Mouse (Mus musculus): Measurements from ENCODE around the gene Smu1. TPM values are rescaled to one million over a fixed set of nuclear protein-coding genes. Genes with fewer than 3 reads are reported as not detected.
"Not testable (repeated sequence)": the region's sequence is repeated elsewhere in the genome, so short reads cannot be mapped to it uniquely, and the experiment has no call there.

Smu1 gene
- 135 to 185 TPM (median 161 TPM) in 3 replicates for total RNA-seq (2017)

GRCm38 (mm10) chr4:40757780-40758420 is at the start of gene Smu1:
Smu1 (minus strand) TSS chr4:40757923.
- peak; percentile 95 for ATAC-seq (replicated peaks; ENCODE audit: insufficient number of reproducible peaks, low FRiP score, low TSS enrichment, poor library complexity, severe bottlenecking)

DNA sequence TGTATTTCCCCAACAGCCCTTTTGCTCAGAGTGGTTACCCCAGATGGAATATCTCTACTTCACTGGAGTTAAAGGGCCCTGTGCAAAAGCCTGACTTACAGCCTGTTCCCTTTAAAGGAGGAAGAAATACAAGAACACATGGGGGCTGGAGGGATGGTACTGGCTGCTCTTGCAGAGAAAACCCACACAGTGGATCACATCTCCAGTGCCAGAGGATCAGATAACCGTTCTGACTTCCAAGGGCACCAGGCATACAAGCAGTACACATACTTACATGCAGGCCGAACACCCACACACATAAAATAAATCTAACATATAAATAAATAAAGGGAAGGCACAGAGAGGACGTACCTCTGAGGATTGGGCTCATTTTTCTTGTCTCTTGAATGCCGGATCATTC is 49.7 kb upstream of the Smu1 start:
- no peak for ATAC-seq (replicated peaks; ENCODE audit: insufficient number of reproducible peaks, low FRiP score, low TSS enrichment, poor library complexity, severe bottlenecking)

DNA sequence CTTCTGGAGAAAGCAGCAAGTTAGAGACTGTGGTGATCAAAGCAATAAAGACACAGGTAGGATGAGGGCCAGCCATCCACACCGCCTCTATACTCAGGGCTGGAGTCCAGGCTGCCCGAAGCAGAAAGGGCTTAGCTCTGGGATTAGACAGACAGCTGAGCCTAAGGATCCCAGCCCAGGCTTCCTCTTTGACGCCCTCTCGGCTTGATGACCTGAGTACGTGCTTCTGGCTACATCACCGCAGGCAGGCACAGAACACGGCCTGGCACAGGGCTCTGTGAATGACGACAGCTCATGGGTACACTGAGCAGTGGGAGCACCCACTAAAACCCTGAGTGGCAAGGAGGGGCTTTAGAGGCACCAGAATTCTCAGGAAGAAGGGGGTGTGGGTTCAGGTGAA is 47.7 kb upstream of the Smu1 start:
- no peak for ATAC-seq (replicated peaks; ENCODE audit: insufficient number of reproducible peaks, low FRiP score, low TSS enrichment, poor library complexity, severe bottlenecking)

GRCm38 (mm10) chr4:40802787-40803186 is 45.1 kb upstream of the Smu1 start:
- no peak for ATAC-seq (replicated peaks; ENCODE audit: insufficient number of reproducible peaks, low FRiP score, low TSS enrichment, poor library complexity, severe bottlenecking)

DNA sequence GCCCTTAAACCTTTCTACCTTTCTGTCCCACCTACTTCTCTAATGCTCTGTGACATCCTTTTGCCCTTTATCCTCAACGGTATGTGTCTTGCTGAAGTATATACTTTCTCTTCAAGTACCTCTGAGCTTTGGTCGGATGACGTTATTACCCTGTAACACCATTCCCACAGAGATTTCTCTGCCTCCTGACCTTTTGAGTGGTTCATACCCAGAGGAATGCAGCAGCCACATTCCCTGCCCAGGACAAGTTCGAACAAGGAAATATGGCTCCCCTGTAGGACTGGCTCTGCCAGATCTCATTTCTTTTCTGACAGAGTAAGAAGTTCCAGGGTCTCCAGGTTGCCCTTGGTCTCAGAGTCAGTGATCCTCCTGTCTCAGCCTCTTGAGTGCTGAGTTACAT is 44.2 kb upstream of the Smu1 start:
- ATAC-seq (replicated peaks; ENCODE audit: insufficient number of reproducible peaks, low FRiP score, low TSS enrichment, poor library complexity, severe bottlenecking), result no peak

- no peak for ATAC-seq (replicated peaks; ENCODE audit: insufficient number of reproducible peaks, low FRiP score, low TSS enrichment, poor library complexity, severe bottlenecking)
Observed at GRCm38 (mm10) chr4:40800873-40801272, 43.1 kb upstream of the Smu1 start.

DNA sequence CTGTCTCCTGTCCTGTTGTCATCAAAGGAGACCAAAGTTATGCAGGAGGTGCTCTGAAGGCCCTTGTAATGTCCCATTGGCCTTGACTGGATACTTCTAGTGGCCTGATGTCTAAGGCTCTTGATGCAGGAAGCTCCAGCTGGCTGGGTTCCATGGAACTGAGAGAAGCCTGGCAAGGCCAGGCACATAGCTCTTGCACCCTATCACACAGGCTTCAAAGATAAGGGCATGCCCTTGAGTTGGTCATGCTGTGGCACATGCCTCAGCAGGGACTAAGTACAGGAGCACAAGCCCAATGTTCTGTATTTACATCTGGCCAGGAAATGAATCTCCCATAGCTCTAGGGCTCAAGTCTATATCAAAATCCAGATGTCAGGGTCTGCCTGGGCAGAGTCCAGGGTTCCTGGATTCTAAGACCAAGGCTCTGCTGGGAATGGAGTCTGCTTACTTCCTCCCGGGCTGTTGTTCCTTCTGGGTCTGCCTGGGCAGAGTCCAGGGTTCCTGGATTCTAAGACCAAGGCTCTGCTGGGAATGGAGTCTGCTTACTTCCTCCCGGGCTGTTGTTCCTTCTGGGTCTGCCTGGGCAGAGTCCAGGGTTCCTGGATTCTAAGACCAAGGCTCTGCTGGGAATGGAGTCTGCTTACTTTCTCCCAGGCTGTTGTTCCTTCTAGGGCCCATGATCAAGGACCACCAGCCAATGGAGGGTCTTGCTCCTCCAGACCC is 41.3 kb upstream of the Smu1 start:
- ATAC-seq (replicated peaks; ENCODE audit: insufficient number of reproducible peaks, low FRiP score, low TSS enrichment, poor library complexity, severe bottlenecking), result not testable (repeated sequence)

DNA sequence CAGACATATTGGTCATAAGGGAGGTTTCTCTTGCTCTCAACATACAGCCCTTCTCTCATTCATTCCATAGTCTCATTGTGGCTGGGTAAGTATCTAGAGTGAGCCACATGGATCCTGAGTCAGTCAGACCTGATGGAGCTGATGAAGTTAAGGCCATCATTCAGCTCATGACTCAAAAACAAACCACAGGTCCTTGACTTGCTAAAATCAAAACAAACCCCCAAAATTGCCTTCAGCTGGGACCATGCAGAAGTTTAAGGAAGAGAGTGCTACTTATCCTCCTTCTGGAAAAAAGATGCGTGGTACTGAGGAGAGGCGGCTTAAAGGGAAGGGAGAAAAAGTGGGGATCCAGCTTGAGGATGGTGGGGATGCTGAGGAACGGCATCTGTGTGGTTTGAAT is 38.0 kb upstream of the Smu1 start:
- ATAC-seq (replicated peaks; ENCODE audit: insufficient number of reproducible peaks, low FRiP score, low TSS enrichment, poor library complexity, severe bottlenecking), result no peak

GRCm38 (mm10) chr4:40794320-40794719 is 36.6 kb upstream of the Smu1 start:
- no peak for ATAC-seq (replicated peaks; ENCODE audit: insufficient number of reproducible peaks, low FRiP score, low TSS enrichment, poor library complexity, severe bottlenecking)

DNA sequence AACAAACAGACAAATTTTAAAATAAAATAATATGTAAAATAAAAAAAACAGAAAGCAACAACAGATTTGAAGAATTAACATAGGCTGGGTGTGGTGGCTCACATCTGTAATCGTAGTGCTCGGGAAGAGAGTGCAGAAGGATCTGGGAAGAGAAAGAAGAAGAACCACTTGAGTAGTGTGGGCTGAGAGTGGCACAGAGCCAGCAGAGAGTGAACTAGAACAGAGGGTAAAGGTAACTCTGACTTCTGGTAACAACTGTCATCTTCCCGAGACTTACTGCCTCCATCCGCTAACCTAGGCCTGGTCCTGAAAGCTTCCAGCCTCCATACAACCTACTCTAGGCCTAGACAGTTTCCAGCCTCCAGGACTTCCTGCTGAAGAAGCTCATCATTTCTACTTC is 33.5 kb upstream of the Smu1 start:
- ATAC-seq (replicated peaks; ENCODE audit: insufficient number of reproducible peaks, low FRiP score, low TSS enrichment, poor library complexity, severe bottlenecking), result no peak

DNA sequence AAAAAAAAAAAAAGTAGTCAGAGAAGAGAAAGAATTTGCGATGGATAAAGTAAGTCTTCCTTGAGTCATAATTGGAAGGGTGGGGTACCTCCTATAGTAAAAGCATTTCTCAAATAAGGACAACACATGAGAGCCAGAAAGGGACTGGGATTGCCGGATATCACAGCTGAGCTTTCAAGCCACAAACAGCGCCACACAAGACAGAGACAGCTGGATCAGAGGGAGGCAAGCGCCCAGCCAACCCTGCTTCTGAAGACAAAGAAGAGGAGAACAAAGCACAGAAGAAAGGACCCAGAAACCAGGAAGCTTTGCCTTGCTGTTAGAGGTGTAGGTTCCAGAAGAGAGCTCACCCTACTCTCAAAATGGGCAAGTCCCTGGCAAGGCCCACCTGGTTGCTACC is 28.9 kb upstream of the Smu1 start:
- ATAC-seq (replicated peaks; ENCODE audit: insufficient number of reproducible peaks, low FRiP score, low TSS enrichment, poor library complexity, severe bottlenecking), result no peak

GRCm38 (mm10) chr4:40785620-40786166 is 28.0 kb upstream of the Smu1 start:
- ATAC-seq (replicated peaks; ENCODE audit: insufficient number of reproducible peaks, low FRiP score, low TSS enrichment, poor library complexity, severe bottlenecking), result no peak

GRCm38 (mm10) chr4:40784556-40785169 is 26.9 kb upstream of the Smu1 start:
- no peak for ATAC-seq (replicated peaks; ENCODE audit: insufficient number of reproducible peaks, low FRiP score, low TSS enrichment, poor library complexity, severe bottlenecking)

- no peak for ATAC-seq (replicated peaks; ENCODE audit: insufficient number of reproducible peaks, low FRiP score, low TSS enrichment, poor library complexity, severe bottlenecking)
Observed at GRCm38 (mm10) chr4:40783049-40783448, 25.3 kb upstream of the Smu1 start.

DNA sequence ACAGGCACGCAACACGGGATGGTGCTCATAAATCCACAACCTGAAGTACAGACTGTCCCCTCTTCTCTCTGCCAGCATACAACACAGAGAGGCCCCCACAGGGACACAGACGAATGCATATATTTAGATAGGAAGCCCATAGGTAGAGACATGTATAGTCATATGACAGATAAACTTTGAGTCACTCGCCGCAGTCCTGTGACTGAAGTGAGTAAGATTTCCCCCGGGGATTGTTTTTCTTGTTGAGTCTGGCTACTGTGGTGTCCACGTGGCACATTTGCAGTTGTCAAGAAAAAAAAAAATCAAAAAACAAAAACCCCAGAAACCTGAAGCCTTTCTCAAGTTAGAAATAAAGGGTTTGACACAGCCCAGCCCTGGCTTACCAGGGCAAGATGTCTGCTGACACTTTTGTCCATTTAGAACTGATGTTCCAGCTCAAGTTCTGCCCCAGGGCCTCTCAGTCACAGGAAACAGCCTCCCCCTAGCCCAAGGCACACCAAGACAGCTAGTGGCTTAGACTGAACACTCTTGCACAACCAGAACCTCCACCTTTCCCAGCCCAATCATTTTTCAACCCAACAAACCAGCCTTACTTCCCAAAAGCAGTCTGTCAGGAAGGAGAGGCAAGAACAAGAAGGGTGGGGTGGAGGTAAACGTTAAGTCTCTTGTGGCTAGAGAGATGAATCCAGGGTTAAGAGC is 24.2 kb upstream of the Smu1 start:
- peak; percentile 52; the same call in 1 of the 2 replicates for ATAC-seq (replicated peaks; ENCODE audit: insufficient number of reproducible peaks, low FRiP score, low TSS enrichment, poor library complexity, severe bottlenecking)

DNA sequence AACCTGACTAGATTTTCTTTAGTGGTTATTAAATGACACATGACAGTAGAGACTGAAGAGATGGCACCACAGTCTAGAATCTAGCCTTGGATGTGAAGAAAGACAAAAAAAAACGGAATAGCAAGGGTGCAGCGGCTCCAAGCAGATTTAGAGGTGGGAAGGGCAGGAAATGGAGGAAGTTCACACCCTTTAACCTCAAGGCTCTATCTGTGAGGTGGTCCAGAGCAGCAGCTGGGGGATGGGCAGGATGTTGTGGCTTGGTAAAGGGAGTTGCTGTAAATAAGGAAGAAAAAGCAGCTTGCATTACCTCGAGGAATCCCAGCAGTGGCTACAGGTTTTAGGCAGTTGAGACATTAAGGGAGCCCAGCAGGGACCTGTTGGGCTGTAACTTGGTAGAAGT is 23.4 kb upstream of the Smu1 start:
- peak; percentile 89 for ATAC-seq (replicated peaks; ENCODE audit: insufficient number of reproducible peaks, low FRiP score, low TSS enrichment, poor library complexity, severe bottlenecking)

DNA sequence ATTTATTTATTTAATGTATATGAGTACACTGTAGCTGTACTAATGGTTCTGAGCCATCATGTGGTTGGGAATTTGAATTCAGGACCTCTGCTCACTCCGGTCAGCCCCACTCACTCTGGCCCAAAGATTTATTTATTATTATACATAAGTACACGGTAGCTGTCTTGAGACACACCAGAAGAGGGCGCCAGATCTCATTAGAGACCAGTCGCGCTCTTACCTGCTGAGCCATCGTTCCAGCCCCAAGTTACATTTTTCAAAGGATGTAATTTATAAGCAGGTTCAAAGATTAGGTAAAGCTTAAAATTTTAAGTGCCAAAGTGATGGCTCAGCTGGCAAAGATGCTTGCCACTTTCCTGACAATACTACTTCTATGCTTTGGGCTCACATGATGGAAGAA is 20.9 kb upstream of the Smu1 start:
- no peak for ATAC-seq (replicated peaks; ENCODE audit: insufficient number of reproducible peaks, low FRiP score, low TSS enrichment, poor library complexity, severe bottlenecking)

GRCm38 (mm10) chr4:40777116-40777515 is 19.4 kb upstream of the Smu1 start:
- no peak for ATAC-seq (replicated peaks; ENCODE audit: insufficient number of reproducible peaks, low FRiP score, low TSS enrichment, poor library complexity, severe bottlenecking)

DNA sequence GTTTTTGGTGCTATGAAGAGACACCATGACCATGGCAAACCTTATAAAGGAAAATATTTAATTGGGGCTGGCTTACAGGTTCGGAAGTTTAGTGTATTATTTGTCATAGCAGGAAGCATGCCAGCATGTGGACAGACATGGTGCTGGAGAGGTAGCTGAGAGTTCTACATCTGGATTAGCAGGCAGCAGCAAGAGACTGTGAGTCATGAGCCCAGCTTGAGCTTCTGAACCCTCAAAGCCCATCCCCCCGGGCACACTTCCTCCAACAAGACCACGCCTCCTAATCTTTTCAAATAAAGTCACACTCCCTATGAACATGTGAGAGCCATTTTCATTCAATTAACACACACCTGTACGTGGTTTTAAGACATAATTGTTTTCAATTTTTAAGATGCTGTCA is 18.7 kb upstream of the Smu1 start:
- no peak for ATAC-seq (replicated peaks; ENCODE audit: insufficient number of reproducible peaks, low FRiP score, low TSS enrichment, poor library complexity, severe bottlenecking)
